Mouse (Mus musculus): ENCODE measurements at regions not wholly inside any gene's neighbourhood (a gene's known extent, or its start where the extent isn't known, plus 50 kb on each side); places are given as distances from the start of the nearest gene placed in this dataset.
"Not testable (repeated sequence)": the region's sequence is repeated elsewhere in the genome, so short reads cannot be mapped to it uniquely, and the experiment has no call there.

DNA sequence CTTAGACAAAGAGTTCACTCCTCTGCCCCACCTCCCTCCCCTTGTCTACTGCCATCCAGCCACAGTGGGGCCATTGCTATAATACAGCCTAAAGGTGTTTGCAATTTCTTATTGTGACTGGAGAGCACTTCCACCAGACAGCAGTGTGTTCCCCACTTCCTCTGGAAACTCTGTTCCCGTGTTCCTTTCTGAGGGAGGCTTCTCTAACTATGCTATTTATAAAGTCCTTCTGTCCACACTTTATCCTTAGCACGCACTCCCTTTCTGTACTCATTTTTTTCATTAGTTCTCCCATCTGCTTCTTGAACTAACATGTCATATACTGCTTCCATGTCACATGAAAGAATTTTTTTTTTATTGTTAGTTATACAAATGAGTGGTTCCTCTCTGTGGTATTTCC is 52.0 kb upstream of the 4930432M17Rik start:
- no peak for DNase-seq

DNA sequence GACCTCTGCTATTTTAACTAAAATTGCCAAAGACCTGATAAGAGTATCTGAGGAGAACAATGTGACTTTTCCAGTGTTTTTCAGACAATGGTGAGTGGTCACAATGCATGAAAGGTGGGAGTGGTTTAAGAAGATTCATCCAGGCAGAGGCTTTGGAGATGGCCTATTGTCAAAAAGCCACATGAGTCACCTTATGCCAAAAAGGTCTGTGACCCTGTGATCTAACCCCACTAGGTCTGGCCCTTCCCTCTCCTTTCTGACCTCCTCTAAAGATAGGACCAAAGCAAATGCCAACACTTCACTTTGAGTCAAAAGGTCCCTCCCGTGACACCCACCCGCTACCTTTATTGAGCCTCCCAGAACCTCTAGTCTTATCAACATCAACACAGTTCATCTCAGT is 52.4 kb upstream of the 4930432M17Rik start:
- no peak for DNase-seq

DNA sequence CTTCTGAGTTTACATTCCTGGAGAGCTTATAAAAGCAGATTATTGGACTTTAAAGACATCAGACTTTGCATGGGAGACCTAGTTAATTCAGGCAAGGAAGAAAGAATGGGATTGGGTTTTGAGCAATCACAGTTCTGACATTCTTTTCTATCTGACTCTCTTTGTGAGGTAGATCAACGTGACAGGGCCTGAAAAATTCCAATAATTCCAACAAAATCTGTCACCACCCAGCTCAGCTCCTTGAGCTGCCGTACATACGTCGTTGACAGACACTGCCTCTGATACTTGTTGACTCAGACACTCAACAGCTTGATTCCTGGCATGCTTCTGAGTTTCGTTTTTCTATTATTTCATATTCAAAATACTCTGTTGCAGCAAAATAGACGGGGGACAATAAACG is 53.2 kb upstream of the 4930432M17Rik start:
- no peak for DNase-seq

DNA sequence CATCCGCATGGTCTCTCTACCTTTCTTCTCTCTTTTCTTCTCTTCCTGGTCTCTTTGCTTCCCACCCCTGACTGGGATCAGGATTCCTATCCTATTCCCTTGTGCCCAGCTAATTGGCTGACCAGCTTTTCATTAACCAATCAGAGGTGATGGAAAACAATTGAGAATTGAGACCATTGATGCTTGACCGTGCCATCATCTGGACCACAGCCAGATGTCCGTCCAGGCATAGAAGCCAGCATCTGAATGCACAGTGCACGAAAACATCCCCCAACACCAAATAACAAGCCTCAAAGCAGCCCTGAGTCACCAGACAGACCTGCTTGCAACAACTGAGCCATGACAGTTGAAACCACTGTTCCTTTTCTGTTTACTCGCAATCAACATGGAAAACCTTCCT is 54.5 kb upstream of the 4930432M17Rik start:
- DNase-seq = no peak

DNA sequence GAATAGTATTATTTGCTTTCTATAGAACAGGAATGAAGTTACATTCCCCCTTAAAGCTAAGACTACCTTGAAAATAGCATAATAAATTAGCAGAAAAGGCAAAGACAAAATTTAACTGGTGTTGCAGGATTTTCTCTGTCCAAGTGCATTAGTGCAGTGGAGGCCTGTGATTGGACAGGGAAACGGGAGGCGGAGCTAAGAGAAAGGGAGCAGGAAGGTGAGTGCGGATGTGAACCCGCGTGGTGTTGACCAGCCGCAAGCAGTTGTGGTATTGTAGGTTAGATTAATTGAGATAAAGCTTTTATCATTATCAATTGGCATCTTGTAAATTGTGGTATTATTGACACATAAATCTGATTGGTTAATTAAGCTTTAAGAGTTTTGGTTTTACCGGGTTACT is 55.8 kb upstream of the 4930432M17Rik start:
- DNase-seq = no peak

DNA sequence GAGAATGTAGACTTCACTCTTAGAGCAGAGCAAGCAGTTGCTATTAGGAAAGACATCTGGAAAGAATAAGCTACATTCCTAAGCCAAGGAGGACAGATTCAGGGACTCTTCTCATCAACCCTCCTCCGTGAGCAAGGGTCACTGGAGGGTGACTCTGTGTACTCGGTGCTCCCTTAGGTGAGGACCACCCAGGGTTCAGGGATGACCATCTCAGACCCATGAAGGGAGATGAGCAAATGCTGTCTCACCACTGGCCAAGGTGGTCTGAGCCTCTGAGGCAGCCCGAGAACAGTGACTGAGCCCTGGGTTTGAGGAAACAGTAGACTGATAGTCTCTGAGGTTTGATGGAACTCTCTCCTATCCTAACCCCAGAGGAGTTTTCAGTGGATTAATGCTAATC is 57.3 kb upstream of the 4930432M17Rik start:
- DNase-seq = no peak

DNA sequence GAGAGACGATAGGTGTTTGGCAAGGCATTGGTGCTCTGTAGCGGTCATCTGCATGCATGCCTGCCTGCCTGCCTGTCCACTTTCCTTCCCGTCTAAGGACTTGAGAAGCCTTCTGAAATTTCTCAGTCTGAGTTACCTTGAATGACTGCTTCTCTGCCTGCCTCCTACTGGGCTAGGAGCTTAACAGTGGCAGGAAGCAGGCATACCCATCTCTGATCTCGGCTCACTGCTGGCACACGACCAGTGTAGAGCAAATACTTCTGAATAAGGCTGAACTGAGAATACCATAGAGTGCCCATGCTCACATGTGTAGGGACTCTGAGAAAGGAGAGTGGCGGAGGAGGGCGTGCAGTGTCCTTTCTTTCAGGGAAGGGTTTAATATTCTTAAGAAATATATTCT is 60.7 kb upstream of the 4930432M17Rik start:
- DNase-seq = no peak

DNA sequence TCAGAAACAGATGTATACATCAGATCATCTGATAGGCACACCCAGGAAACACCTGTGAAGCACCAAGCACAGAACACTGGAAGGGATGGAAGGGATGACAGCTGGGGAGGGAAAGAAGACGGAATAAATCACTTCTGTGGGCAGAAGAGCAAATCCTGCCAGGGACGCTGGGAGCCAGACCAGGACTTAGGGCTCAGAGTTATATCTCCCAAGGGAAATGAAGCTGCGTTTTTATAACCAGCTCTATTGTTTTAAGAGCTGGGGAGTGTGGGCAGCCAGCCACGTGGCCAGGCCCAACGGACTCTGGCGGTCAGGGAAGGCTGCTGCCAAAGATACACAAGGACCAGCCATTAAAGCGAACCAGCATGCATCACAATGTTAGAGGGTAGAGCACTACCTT is 61.5 kb upstream of the 4930432M17Rik start:
- peak in 1 of 2 experiments; percentile 3 for DNase-seq

DNA sequence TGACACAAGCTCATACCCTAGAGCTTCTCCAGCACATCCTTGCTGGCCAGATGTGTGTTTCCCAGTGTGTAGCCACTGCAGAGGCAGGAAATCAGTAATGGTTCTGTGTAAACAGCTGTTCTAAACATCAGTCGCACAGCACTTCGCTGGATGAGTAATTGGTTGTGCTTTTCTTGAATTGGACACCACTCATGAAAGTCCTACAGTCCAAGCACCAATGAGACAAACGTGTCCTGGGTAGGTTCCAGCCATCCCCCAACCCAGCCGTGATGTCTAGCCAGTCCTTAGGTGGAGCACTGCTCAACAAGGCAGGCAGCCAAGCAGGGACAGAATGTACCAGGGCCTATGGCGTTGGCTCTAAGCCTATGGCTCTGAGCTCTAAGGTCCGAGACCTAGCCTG is 65.8 kb upstream of the 4930432M17Rik start:
- DNase-seq = peak; percentile 20 to 24

DNA sequence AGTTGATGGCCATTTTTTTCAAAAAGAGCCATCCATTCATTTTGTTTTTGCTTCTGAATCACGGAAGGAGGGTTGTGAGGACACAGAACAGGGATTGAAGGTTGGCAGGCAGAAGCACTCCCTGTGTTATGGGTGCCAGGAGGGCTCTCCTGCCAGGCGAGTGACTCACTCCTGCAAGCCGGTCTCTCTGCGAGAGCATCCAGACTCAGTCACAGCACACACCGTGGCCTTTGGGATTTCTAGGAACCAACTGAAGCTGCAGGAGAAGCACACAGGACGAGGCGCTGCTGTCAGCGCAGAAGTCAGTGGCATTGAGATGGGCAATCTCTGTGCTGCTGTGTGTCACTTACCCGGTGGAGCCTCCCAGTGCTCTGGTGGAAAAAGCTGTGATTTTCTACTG is 66.5 kb upstream of the 4930432M17Rik start:
- DNase-seq = peak in 1 of 2 experiments; percentile 26

DNA sequence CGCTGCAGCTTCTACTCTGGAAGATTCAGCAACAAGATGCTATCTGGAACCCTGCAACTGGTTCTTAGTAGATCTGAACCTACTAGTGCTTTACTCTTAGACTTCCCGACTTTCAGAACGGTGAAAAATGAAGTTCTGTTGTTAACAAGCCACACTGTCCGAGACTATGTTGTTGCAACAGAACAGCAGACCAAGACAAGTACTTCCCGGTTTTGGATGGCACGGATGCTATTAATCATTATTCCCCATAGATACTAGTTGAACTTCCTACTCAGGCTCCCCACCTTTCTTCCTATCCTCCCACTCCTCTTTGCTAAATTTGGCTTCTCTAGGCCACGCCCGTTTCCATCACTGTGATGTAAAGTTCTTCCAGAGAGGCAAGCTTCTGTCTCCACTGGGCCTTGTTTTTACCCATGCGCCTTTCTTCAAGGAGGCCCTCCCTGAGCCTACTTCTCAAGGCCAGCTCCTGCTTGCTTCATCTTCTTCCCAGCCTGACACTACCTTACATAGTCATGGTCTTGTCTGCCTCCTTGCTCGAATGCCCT is 67.7 kb upstream of the 4930432M17Rik start:
- DNase-seq = no peak

DNA sequence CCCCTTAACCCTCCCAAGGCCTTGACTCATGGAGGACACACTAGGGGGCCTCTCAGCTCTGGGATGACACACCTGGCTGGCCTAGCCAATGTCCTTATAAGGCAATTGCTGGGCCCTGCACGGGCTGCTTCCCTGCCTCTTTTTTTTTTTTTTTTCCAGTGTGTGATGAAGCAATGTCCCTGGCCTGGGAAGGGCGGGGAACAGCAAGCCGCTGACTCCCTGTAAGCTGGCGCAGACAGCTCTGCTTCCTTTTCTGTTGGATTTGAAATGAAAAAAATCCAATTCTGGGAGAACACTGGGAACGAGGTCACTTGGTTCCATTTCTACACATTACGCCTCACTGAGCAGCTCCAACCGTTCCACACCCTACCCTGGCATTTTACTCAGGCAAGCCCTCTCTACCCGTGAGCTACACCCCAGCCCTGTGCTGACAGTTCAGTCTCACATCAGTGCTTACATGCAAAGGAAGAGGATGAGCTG is 68.4 kb upstream of the 4930432M17Rik start:
- peak in 1 of 2 experiments; percentile 9 for DNase-seq

DNA sequence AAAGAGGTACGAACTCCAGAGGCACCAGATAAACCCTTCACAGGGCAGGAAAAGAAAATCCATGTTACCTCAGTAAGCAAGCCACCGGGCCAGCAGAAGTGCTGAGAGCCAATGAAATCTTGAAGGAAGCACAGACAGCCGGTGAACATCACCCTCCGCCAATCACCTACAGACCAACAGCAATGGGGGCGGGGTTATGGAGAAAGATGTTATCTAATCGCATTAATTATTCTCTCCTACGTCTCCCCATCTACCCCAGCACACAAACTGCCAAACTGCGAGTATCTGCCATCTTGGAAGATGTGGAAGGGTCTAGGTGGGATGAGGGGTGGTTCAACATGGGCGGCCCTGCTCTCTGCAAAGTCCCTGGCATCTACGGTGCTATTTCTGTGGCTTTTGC is 68.6 kb upstream of the Slc44a3 start:
- DNase-seq = no peak

DNA sequence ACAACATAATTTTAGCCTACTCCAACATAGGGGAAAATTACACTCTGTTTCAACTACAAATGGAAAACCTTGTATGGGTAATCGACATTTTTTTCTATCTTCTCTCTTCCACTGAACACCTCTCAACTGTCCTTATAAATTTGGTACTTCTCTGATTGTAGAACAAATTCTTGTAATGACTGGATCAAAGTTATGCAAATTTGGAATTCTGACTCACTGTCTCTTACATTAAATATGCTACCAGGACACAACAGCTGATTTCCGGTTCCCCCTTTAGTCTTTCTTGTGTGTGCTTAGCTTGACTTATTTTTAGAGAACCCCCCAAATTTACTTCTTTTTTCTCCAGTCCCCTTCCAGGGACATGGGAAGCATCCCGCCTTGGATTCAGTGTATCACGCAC is 68.2 kb upstream of the Slc44a3 start:
- DNase-seq = no peak

DNA sequence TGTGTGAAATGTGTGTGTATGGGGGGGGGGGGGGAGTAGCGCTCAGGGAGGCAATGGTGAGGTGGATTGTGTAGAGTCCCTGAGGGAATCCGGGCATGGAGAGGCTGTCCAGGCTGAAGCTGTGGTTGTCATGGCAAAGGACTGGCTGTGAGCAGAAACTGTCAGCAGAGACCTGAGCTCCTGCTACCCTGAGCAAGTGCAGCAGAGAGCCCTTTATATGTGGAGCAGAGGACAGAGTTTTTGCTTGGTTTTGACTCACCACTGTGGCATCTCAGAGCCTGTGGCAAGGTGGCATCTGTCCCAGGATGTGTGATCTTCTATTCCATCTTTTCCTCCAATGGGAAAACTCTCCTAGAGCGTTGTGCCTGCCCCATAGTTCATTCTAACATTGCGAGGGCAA is 65.8 kb upstream of the Slc44a3 start:
- DNase-seq = no peak

DNA sequence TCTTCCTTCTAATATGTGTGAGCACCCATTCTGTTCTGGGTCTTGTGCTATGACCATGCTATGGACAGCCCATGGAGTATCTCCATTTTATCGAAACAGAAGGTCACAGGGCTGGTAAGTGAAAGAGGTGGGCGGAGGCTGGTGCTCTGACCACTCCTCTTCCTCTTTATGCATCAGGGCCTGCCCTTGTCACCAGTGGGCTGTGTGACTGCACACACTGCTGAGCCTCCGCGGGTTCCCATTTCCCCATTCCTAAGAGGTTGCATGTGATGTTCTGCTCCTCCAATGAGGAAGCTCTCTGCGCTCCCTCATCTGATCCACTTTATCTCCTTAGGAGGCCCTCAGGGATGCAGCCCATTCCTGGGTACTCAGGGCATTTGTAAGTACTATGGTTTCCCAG is 65.0 kb upstream of the Slc44a3 start:
- no peak for DNase-seq

DNA sequence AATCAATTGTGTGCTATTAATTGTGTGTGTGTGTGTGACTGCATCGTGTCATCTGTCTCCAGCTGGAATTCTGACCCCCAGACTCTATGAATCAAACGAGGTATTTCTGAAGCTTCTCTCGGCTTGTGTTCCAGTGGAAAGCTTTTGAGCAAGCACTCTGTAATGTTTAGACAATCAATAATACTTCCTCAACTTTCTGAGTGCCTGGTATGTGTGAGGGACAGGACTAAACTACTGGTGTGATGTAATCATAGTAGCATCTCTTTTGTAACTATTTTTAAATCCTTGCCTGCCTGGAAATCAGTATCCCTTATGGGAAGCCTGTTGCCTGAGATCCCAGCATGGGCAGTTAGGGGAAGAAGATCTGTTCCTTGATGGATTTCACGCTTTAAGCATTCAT is 62.4 kb upstream of the Slc44a3 start:
- DNase-seq = no peak

DNA sequence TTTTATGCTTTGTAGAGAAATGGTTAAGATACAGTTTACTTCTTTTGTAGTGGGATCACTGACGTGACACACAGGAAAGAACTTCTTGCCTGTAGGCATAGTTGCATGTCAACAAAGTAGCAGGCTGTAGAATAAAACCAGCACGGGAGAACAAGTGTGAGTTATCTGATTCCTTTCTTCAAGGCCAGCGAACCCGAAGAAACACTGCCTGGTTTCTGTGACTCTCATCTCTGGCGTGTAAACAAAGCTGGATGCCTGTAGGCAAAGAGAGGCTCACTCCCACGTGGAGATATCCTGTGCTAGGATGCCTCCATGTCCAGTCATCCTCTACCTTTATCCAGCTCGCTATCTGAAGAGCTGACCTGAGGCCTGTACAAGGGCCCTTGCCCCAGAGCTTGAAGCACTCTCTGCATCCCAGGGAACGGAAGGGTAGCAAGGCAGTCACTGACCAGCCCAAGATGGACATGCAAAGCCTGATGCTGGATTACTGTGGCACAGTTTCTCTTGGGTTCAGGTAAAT is 61.5 kb upstream of the Slc44a3 start:
- DNase-seq = no peak

DNA sequence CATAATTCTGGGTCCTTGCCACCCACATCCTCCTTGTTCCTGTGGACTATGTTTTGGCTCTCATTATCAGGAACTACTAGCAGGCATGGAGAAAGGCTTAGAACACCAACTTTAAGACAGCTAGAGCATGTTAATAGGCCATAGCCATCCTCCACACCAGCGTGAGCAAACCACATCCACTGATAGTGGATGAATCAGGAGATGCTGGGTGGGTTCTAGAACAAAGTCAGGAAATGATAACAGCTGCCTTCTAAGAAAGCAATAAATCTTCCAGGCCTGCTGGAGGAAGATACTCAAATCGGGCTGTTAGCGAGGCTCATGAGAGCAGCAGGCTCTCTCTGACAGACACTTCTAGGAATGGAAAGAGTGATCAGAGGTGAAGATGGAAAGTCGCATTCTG is 60.9 kb upstream of the Slc44a3 start:
- no peak for DNase-seq

DNA sequence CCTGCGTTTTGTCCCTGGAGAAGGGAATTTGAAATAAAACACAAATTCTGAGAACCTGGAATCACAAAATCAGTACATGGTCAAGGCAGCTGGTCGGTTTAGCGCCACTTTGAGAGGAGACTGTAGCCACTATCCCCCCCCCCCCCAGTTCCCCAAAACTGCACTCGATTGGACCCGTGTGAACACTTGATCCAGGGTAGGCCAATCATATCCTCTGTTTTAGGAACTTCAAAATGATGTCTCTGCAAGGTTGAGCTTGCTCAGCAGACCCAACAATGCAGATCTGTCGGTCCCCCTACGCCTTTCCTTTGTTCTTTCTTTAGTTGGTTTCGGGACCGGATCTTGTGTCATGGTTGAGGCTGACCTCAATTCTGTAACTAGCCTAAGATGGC is 57.3 kb upstream of the Slc44a3 start:
- DNase-seq = no peak

DNA sequence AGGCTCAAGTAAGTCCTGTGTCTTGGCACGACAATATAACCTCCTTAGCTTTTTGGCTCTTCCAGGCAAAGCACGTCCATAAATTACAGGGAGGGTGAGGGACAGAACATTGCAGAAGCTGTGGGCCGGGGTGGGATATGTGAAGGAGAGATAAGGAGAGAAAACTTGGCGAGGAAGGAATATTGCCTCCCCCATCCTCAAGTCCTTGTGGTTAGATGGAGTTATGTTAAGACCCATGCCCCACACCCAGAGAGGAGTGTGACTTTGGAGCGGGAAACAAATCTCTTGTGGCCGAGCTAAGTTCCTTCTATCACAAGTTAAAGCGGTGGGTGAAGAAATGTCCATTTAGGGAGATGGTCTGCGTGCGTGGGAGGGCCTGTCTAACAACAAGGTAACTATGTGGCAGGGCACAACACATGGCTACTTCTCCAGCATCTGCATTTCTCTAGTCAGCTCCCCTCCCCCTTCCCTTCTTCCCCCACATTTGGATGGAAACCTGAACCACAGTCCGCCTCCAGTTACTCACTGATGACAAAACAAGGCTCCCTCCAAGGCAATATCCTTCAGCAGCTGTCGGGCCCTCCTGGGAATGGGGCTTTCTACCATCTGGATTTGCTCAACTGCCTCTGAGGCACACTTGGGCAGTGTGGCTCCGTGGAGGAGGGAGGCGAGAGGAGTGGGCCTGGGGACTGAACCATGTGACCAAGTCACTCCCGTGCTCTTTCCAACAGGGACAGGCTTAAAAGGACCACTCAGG is 56.7 kb upstream of the Slc44a3 start:
- DNase-seq = no peak

DNA sequence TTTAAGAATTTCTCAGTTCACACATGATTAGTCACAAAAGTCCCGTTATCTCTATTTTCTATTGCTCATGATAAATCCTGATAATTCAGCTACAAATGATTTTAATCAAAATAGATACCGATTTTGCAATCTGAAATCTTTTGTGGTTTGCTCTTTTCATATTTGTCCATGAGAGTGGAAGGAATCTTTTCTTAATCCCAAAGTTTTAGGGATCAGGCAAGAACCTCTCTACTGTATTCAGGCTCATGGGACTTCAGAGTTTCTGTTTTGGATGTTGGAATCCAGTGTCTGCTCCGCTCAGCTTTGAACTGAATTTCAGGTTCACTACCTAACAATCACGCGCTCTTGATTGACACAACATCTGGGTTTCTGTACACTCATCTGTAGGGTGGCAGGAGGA is 53.1 kb upstream of the Slc44a3 start:
- DNase-seq = no peak

DNA sequence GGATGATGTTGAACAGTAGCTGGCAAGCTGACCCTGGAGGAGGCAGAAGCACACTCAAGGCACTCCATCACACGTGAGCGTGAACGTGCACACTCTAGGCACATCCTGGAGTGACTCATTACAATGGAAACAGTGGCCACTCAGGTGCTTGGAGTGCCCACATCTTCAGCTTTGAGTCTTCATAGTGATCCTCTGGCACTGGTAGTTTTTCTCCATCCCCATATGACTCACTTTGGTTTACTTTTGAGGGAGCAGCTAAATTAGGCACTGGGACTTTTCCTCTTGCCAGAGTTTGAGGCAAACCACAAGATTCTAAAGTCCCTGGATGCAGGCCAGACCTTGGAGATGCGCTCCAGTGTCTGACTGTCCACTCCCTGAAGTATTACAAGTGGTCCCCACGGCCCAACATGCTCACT is 52.5 kb upstream of the Slc44a3 start:
- DNase-seq = no peak

DNA sequence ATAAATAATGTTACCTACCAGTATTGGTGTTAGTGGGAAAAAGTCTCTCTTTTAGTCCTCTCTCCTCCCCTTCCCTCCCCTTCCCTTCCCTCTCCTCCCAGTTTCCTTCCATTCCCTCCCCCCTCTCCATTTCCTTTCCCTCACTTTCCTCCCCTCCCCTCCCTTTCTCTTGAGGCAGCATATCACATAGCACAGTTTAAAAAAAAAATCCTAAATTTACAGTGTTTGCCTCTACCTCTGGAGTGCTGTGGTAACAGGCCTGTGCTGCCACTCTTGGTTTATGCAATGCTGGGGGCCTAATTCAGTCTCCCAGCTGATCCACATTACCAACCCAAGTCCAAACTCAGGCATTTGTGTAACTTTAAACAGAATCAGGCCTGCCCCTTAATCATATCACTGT is 52.1 kb upstream of the Slc44a3 start:
- DNase-seq = no peak

DNA sequence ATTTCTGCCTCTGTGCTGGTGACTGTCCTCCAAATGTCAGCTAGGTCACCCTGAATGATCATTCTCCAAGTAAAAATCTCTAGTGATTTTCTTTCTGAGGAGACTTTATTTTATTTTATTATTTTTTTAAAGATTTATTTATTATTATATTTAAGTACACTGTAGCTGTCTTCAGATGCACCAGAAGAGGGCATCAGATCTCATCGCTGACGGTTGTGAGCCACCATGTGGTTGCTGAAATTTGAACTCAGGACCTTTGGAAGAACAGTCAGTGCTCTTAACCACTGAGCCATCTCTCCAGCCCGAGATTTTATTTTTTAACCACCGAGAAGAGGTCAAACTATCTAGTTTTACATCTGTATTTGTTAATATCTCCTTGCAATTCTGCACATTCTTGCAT is 50.5 kb upstream of the Slc44a3 start:
- not testable (repeated sequence) for DNase-seq

All from cerebellum, postnatal 14 days (tissue).